Mouse (Mus musculus) limb, embryonic 14.5 days (tissue): ENCODE data around the gene 4922502D21Rik. TPM values are rescaled to one million over a fixed set of nuclear protein-coding genes. Genes with fewer than 3 reads are reported as not detected.
A peak's percentile ranks its signal among the peaks of the same experiment; 100 is the strongest.

Source experiments
- ATAC-seq: fragments of 200-750 bp; cut with Nextera tagmentation; 2 replicates; pipeline ENCODE4 v1.8.0; 2017; ENCODE audit warnings: low read depth, moderate number of reproducible peaks, moderate TSS enrichment; ENCODE audit not compliant: low FRiP score
- DNase-seq: peaks from one replicate; pipeline ENCODE4 v3.0.0-alpha.2; 2015; ENCODE audit warnings: low spot score
- H3K27ac ChIP-seq: fragments of 300-500 bp; sonication (generic); replicated peaks from 2 replicates; pipeline ENCODE4 v1.5.1; 2014; ENCODE audit warnings: low read depth, mild to moderate bottlenecking, low read length, moderate library complexity, mixed read lengths
- H3K27me3 ChIP-seq: fragments of 300-500 bp; sonication (generic); 2 replicates; pipeline ENCODE4 v1.6.1; 2014; ENCODE audit warnings: low read length, mixed read lengths; ENCODE audit not compliant: control insufficient read depth, insufficient read depth
- H3K36me3 ChIP-seq: fragments of 300-500 bp; sonication (generic); 2 replicates; pipeline ENCODE4 v1.6.1; 2014; ENCODE audit warnings: mild to moderate bottlenecking, low read length, moderate library complexity, mixed read lengths; ENCODE audit not compliant: control insufficient read depth, insufficient read depth
- H3K4me1 ChIP-seq: fragments of 300-500 bp; sonication (generic); 2 replicates; pipeline ENCODE4 v1.6.1; 2014; ENCODE audit warnings: antibody characterized with exemption, low read length, mixed read lengths; ENCODE audit not compliant: control insufficient read depth, insufficient read depth
- H3K4me2 ChIP-seq: fragments of 300-500 bp; sonication (generic); replicated peaks from 2 replicates; pipeline ENCODE4 v1.6.1; 2014; ENCODE audit warnings: low read depth, mild to moderate bottlenecking, low read length, moderate library complexity; ENCODE audit not compliant: severe bottlenecking
- H3K4me3 ChIP-seq: fragments of 300-500 bp; sonication (generic); replicated peaks from 2 replicates; pipeline ENCODE4 v1.5.1; 2014; ENCODE audit warnings: low read length
- H3K9ac ChIP-seq: fragments of 300-500 bp; sonication (generic); 2 replicates; pipeline ENCODE4 v1.6.1; 2014; ENCODE audit warnings: mild to moderate bottlenecking, low read depth, low read length, moderate library complexity; ENCODE audit not compliant: severe bottlenecking
- H3K9me3 ChIP-seq: fragments of 300-500 bp; sonication (generic); 2 replicates; pipeline ENCODE4 v1.6.1; 2016; ENCODE audit warnings: low read length; ENCODE audit not compliant: control insufficient read depth
- POLR2A ChIP-seq: fragments of 200-500 bp; IDR thresholded peaks from 2 replicates; pipeline ENCODE4 v1.8.0; 2012; ENCODE audit warnings: inconsistent platforms, mild to moderate bottlenecking, moderate library complexity, borderline replicate concordance; ENCODE audit not compliant: insufficient read depth, insufficient read length; ENCODE audit errors: extremely low read depth
- WGBS: fragments of 180-500 bp; shearing (Covaris S2); extraction: QIAGEN DNeasy Blood & Tissue Kit; methylation state at CpG from one replicate; pipeline ENCODE4 v1.1.7; 2014; 5-methylcytosine and 5-hydroxymethylcytosine counted together
- polyA plus RNA-seq, 2 experiments: library from polyadenylated mRNA; depleted of rRNA in 1 of 2; stranded (reverse) in 1 of 2; unstranded in 1 of 2; fragments of >200 nt; fragmentation: Nextera tagmentation in 1 of 2; extraction: Ambion mirVana in 1 of 2; gene quantifications; 2 replicates each; pipeline versions ENCODE4 v1.2.1 to v1.2.3; 2012 to 2014

The 4922502D21Rik gene
- polyA plus RNA-seq, 2 experiments: not detected

DNA sequence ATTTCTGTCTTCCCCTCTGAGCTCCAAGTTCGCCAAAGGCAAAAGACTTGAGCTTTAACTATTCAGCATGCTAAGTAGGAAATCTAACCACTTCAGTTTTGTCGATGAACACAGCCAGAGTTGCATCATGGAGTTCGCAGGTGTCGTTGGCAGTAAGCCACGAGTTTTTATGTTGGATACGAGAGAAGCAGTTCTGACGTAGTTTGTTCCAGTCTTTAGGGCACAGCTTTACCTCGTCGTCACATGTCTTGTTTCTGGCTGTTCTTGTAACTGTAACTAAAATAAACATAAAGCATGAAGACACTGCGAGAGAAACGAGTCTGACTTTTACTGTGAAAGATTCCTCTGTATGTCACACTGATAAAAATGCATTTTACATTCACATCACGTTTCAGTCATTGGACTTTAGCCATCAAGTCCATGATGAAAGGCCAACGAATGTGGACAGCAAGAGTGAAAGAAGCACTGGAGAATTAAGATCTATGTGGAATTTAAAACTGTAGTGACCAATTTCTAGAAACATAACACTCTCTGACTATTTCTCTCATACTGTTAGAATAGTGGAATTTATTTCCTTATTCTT is 4.9 kb downstream of the 4922502D21Rik start:
- no peak for TF ChIP-seq POLR2A
- Histone ChIP-seq H3K4me3 (no peak overlapping the region), H3K4me1 (no peaks in the 10 kb centered on the region), H3K4me2 (no peak overlapping the region), H3K27ac (no peak overlapping the region), H3K9me3 (no peaks in the 10 kb centered on the region), H3K9ac (no peak overlapping the region), H3K27me3 (no peaks in the 10 kb centered on the region), H3K36me3 (no peaks in the 10 kb centered on the region)
- 71% methylated on average over 13 of the region's 13 CpGs for WGBS
- ATAC-seq (no peak), DNase-seq (peak; percentile 38)

DNA sequence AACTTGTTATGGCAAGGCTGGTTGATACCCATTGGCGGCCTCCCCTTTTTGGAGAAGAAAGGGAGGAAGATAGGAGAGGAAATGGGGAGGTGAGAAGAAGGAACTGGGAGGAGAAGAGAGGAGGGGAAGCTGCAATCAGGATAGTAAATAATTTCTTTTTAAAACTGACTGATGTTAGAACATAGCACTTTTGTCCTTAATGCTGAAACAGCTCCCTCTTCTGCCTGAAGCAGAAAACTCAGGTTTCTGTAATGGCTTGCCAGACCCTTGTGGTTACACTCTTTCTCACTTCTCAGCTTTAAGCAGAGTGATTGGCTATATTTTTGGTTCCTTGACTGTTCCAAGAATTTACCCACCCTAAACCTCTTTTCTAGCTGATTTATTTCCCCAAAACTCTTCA is 5.6 kb downstream of the 4922502D21Rik start:
- no peak overlapping the region for H3K9ac ChIP-seq
- no peak overlapping the region for H3K4me2 ChIP-seq
- no peak overlapping the region for H3K4me3 ChIP-seq
- H3K4me1 ChIP-seq: no peaks in the 10 kb centered on the region
- no peaks in the 10 kb centered on the region for H3K36me3 ChIP-seq
- DNase-seq (no peak), ATAC-seq (no peak)
- no peak for TF ChIP-seq POLR2A
- no peaks in the 10 kb centered on the region for H3K27me3 ChIP-seq
- no peak overlapping the region for H3K27ac ChIP-seq
- H3K9me3 ChIP-seq: no peaks in the 10 kb centered on the region
- 52% methylated on average over 1 of the region's 1 CpGs for WGBS

DNA sequence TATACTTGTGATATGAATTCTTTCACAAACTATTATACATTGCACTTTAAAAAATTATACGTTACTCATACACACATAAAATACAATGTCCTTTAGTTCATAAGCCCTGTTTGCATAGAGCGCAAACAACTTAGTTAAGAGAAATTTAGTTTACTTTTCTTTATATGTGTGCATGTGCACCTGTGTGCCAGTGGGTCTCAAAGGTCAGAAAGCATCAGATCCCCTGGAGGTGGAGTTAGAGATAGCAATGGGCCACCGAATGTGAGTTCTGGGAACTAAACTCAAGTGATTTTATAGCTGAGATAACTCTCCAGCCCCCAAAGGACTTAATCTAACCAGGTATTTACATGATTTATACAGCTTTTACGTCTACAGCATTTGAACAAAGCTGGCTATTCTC is 12.3 kb downstream of the 4922502D21Rik start:
- 79% methylated on average over 4 of the region's 4 CpGs for WGBS
- no peak overlapping the region for H3K4me2 ChIP-seq
- DNase-seq (no peak), ATAC-seq (no peak)
- no peak for TF ChIP-seq POLR2A
- no peaks in the 10 kb centered on the region for H3K9me3 ChIP-seq
- H3K4me1 ChIP-seq: no peaks in the 10 kb centered on the region
- no peak overlapping the region for H3K9ac ChIP-seq
- no peak overlapping the region for H3K4me3 ChIP-seq
- H3K27me3 ChIP-seq: no peaks in the 10 kb centered on the region
- H3K36me3 ChIP-seq: no peaks in the 10 kb centered on the region
- no peak overlapping the region for H3K27ac ChIP-seq

- WGBS: 39% methylated on average over 1 of the region's 1 CpGs
- TF ChIP-seq POLR2A: no peak
- no peaks in the 10 kb centered on the region for H3K9me3 ChIP-seq
Observed at GRCm38 (mm10) chr6:129318395-129318794, 13.2 kb downstream of the 4922502D21Rik start.

GRCm38 (mm10) chr6:129316463-129316862 is 15.1 kb downstream of the 4922502D21Rik start:
- Histone ChIP-seq H3K4me2 (no peak overlapping the region), H3K4me1 (no peaks in the 10 kb centered on the region), H3K27me3 (no peaks in the 10 kb centered on the region), H3K4me3 (no peak overlapping the region), H3K9me3 (no peaks in the 10 kb centered on the region), H3K27ac (no peak overlapping the region), H3K9ac (no peak overlapping the region), H3K36me3 (no peaks in the 10 kb centered on the region)
- WGBS: 68% methylated on average over 2 of the region's 2 CpGs
- ATAC-seq (no peak), DNase-seq (no peak)
- no peak for TF ChIP-seq POLR2A

More at GRCm38 (mm10) chr6:129318395-129318794, 13.2 kb downstream of the 4922502D21Rik start:
- H3K4me3 ChIP-seq: no peak overlapping the region
- H3K4me1 ChIP-seq: no peaks in the 10 kb centered on the region
- H3K4me2 ChIP-seq: no peak overlapping the region
- DNase-seq (no peak), ATAC-seq (no peak)
- no peaks in the 10 kb centered on the region for H3K27me3 ChIP-seq
- H3K27ac ChIP-seq: no peak overlapping the region
- H3K36me3 ChIP-seq: no peaks in the 10 kb centered on the region
- no peak overlapping the region for H3K9ac ChIP-seq
